Mouse (Mus musculus) layer of hippocampus, adult 11-12 months (tissue): ENCODE measurements at regions not wholly inside any gene's neighbourhood (a gene's known extent, or its start where the extent isn't known, plus 50 kb on each side); places are given as distances from the start of the nearest gene placed in this dataset.

Experiments used
- DNase-seq: peaks from one replicate; pipeline ENCODE4 v3.0.0; 2022; ENCODE audit warnings: low spot score

GRCm38 (mm10) chr5:72245382-72245781 is 77.4 kb upstream of the Commd8 start:
- DNase-seq = no peak

DNA sequence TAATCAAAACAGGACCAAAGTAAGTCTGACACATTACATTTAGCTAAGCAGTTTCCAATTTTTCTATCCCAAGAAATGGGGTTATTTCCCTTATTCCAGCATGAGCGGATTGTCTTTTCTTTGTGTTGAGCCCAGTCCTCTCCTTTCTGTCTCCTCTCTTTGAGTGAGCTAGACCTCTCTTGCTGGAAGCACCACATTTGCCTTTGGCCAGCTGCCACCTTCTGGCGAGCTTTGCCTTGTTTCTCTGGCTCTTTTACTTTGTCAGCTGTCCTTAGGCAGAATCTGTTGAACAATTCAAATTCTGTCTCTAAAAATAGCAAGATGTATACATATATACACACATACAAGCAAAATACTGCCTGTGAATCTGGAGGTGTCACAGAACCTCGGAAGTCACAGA is 76.1 kb upstream of the Commd8 start:
- peak; percentile 60 for DNase-seq

- peak; percentile 18 for DNase-seq
Observed at GRCm38 (mm10) chr5:72242981-72243380, 75.0 kb upstream of the Commd8 start.

DNA sequence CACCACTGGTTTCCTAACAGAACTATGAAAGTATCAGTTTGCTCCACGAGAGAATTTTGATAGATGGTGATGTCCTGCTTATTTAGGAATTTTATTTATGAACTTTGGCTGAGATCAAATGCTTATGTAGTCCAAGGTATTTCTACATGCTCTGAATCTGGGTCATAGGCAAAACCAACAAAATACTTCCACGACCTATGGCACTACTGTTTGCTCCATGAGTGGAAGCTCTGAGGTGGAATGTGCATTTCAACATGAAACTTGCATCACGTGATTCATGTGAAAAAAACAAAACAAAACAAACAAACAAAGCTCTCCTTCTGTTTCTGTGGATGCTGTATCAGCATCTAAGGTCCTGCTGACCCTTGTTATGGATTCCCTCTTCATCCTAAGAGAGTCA is 73.5 kb upstream of the Commd8 start:
- DNase-seq = no peak

GRCm38 (mm10) chr5:72240271-72240670 is 72.3 kb upstream of the Commd8 start:
- DNase-seq = no peak

- DNase-seq = no peak
Observed at GRCm38 (mm10) chr5:72227002-72227401, 59.0 kb upstream of the Commd8 start.

DNA sequence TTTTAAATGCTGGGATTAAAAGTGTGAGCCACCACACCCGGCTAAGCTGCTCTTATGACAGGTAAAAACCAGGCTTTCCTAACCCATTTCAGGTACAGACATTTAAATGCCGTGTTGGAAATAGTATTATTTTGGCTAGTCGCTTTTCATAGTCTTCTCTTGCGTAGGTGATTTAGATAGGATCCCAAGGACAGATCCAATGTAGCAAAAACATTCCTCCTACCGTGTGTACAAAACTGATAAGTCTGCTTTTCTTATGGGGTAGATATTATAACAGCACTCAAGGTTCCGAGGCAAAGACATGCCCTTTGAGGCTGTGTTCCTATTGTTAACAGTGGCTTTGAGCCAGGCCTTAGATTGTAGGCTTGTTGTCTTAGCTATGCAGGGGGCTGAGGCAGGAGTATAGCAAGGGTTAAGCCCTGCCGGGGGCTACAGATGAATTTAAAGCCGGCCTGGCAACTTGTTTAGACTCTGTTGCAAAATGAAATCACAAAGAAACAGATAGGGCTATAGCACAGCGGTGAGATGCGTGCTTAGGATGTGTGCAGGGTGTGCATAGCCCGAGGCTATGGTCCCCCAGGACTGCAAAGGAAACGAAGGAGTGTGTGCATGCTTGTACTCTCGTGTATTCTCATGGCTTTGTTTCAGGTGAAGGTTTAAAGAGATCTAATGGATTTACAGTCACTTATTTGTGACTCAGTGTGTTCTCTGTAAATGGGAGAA is 57.7 kb upstream of the Commd8 start:
- no peak for DNase-seq

GRCm38 (mm10) chr5:72225056-72225455 is 57.1 kb upstream of the Commd8 start:
- DNase-seq = no peak

- DNase-seq = no peak
Observed at GRCm38 (mm10) chr5:72224551-72224966, 56.6 kb upstream of the Commd8 start.

DNA sequence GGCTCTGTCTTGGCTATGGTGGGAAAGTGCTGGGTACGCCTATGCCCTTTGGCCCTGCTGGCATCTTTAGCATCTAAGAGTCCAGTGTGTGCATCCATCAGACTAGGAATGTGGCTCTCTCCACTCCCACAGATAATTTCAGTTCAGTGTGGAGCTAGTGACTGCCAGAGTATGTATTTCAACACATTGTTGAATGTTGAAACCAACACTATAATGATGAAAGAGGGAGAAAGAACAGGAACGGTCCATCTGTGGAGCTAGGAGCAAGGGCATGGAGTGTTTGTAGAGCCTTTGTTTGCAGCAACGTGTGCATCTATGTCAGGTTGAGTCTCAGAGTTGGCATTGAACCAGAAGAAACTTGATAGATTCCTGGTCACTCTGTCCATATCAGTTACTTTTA is 54.9 kb upstream of the Commd8 start:
- no peak for DNase-seq

DNA sequence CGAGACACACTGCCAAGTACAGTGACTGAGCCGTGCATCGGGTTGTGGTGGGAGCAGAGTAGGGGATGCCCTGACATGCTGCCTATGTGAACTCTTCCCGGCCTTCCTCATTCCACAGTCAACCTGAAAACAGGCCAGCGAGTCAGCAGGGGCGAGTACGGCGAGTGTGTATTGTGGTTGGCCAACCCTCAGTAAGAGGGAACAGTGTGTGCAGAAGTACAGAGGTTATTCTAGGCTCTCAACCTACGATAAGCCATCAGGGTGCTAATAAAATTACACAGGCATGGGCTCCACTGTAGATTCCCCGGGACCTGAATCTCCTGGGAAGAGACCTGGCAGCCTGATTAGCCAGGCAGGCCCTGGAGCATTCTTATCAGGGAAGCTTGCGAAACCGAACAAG is 51.7 kb upstream of the Commd8 start:
- DNase-seq = no peak

- no peak for DNase-seq
Observed at GRCm38 (mm10) chr5:72219248-72219647, 51.3 kb upstream of the Commd8 start.
